Mouse (Mus musculus) liver, adult (tissue): ENCODE data around the gene Zfp961.

ENCODE experiments used
- GATA4 ChIP-seq: IDR thresholded peaks from 2 replicates; pipeline ENCODE4 v1.6.1; 2014; ENCODE audit warnings: mild to moderate bottlenecking, low read length; ENCODE audit not compliant: insufficient replicate concordance

Zfp961 gene

DNA sequence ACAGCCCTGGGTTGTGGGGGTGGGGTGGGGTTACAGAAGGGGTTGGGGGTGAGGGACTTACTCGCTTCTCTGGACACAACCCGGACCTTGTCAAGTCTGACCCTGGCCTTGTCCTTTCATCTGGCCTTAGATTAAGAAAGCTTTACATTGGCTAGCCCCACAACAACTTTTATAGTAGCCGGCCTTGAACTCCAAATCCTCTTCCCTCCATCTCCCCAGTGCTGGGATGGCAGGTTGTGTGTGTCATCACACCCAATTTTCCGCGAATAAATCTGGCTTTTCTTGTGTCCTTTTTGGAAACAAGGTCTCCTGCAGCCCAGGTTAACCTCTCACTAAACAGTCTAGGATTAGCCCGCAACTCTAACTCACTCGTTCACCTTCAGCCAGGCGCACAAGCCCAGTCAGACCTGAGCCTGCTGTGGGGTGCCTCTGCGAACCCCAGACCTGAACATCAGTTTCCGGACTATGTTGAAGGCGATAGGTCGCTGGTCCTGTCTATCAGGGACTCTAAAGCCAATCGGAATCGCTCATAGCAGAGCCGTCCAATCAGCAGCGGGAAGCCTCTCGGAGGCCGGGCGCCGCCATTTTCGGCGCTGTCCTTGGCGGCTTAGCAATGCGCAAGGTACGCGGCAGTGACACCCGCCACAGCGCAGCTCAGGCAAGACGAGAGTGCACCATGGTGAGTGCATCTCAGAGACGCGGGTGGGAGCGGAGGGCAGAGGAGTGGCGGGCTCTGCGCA, at the start of gene Zfp961:
TSS of gene Zfp961 (plus strand) at position 557 of the 740 bp plus-strand sequence.
- no peak for TF ChIP-seq GATA4

DNA sequence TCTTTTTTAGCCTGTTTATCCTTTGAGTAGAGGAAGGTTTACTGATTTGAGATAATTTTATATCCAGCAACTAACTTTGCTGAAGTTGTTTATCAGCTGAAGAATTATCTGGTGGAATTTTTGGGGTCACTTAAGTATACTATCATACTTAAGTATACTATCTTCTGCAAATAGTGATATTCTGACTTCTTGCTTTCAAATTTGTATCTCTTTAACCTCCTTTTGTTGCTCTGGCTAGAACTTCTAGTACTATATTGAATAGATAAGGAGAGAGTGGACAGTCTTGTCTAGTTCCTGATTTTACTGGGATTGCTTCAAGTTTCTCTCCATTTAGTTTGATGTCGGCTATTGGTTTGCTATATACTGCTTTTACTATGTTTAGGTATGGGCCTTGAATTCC, 44.0 kb upstream of the Zfp961 start:
- no peak for TF ChIP-seq GATA4

DNA sequence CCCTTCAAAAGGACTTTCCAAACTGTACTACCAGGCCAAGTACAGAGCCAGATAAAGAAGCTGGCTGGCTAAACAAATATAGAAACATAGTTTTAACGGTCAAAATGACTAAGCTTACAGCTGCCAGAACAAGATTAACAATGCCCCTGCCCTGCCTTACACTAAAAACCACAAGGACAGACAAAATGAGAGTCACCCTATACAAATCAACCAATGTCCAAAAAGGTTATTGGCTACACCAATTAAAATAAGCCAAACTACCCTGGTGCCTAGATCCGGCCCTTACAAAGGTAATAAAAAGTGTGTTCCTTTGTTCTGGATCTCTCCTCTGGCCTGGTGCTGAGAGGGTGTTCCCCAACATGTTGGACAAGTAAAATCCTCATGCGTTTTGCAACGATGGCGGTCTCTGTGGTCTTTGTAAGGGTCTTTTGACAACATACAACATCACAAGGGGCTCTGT, 43.0 kb upstream of the Zfp961 start:
- no peak for TF ChIP-seq GATA4

DNA sequence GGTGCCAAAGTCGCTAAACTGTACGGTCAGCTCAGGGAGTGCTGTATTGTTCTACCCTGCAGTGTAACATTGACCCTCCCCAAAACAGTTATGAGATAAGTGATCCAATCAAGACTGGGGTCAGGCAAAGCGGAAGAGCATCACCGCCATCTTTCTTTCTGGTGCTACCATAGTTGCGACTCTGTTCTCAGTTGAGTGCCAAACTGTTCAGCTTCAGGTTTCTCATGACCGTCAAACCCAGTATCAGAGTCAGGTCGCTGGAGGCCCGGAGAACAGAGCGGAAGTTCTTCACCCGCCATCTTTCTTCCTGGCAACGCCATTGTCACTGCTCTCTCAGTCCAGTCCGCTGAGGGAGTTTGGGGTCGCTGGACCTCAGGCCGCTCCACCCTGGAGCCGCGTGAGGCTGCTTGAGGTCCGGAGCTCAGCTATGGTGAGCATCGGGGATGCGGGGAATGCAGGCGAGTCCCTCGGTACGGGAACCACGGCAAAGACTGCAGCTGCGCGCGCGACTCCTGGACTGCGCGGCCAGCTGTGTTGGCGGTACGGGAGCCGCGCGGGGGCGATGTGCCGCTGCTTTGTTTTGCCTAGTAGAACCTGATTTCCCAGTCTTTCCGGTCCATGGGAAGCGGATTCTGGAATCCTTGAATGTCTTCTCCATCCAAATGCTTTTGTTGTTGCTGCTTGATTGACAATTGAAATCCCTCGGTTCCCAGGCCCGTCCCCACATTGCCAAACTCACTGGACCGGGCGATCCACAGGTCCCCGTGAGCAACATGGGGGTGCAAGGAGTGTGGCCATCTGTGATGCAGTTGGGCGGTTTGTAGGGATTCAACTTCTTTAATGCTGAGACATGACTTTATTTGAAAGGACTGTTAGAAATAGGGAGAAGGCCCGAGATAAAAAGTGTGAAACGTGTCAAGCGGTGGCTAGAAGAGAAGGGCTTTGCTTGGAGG, 42.3 kb upstream of the Zfp961 start, which contains the start of the genes Zfp882 and Zfp617:
TSS of gene Zfp882 (plus strand) at position 300 of the 953 bp plus-strand sequence.
TSS of gene Zfp617 (plus strand) at position 327 of the 953 bp plus-strand sequence.
- peak; percentile 44; the same call in 1 of the 2 replicates for TF ChIP-seq GATA4

DNA sequence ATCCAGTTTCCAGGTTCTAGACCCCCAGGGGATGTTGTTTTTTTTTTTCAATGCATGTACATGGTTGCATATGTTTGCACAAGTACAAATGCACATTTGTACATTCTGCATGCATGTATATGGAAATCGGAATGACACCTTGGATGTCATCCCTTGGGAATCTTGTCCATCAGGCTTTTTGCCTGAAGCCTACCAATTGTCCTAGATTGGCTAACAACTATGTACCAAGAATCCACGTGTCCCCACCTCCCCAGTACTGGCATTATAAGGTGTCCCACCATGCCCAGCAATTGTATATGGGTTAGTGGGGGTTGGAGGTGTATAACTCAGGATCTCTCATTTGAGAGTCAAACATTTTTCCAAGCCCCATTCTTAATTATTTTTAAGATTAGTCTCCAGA, 38.6 kb upstream of the Zfp961 start:
- no peak for TF ChIP-seq GATA4

DNA sequence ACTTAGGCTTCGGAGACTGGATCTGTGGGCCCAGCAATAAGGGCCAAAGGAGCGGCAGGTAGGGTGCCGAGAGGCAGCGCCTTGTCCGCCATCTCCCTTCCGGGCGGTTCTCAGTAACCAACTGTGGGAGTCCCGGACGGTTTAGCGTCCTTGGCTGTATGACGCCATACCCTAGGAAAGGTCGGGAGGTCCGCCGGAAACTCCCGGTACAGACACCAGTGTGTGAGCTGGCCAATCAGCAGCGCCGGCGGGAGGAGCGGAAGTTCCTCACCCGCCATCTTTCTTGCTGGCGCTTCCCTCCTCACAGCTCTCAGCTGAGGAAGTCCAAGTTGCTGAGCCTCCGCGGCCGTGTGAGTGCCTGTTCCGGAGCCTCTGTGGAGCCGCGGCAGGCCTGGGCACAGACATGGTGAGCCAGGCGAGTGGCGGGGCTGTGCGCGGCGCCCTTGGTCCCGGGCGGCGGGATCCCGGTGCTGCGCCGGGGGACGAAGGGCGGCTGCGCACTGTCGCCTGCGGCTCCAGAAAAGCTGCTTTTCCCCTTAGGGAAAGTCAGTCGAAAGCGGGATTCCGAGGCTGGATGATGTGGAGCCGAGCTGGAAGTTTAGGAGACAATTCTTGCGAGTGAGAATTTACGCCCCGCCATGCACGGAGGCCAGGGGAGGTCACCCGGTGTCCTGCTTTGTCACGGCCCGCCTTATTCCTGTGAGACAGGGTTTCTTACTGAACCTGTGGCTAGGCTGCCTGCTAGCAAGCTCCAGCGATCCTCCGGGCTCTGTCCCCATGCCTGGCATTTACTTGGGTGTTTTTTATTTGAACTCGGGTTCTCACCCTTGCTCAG, 28.1 kb upstream of the Zfp961 start:
- no peak for TF ChIP-seq GATA4

DNA sequence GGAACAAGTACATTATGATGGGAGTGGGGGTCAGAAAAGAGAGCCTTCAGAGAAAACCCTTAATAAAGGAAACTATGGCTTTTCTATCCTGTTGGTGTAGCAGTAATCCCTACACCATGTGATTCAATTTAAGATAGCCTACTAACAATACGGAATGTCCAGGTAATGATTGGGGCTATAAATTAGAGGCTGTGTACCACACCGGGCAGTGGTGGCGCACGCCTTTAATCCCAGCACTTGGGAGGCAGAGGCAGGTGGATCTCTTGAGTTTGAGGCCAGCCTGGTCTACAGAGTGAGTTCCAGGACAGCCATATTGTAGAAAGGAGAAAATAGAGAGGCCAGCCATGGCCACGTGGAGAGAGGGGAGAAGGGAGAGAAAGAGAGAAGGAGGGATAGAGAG, 25.0 kb upstream of the Zfp961 start:
- TF ChIP-seq GATA4 = no peak

DNA sequence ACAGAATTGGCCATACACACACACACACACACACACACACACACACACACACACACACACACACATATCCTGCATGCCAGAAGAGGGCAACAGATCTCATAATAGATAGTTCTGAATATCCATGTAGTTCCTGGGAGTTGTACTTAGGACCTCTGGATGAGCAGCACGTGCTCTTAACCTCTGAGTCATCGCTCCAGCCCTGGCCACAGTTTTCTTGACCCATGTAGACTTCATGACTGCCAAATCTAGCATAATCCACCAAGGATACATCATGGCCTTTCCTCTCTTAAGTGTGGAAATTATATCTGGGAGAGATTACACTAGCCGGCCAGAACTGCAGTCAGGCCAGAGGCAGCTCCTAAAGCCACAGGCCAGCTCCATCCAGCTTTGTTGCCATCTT, 24.3 kb upstream of the Zfp961 start:
- no peak for TF ChIP-seq GATA4

DNA sequence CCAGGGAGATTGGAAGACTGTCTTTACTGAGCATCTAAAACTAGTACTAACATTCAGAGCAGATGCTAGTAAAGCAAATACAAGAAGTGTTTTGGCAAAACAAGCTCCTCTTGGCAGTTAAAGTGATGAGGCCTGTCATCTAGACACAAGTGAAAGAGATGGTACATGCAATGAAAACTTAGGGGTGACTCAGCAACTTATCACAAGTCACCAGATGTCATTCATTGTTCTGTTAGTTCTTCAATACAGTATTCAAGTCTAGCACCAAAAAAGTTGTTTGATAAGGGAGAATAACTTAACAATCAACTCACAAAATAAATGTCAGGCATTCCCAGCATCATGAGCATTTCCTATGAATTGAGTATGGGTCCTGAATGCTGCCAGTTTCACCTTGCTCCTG, 23.1 kb upstream of the Zfp961 start:
- no peak for TF ChIP-seq GATA4

DNA sequence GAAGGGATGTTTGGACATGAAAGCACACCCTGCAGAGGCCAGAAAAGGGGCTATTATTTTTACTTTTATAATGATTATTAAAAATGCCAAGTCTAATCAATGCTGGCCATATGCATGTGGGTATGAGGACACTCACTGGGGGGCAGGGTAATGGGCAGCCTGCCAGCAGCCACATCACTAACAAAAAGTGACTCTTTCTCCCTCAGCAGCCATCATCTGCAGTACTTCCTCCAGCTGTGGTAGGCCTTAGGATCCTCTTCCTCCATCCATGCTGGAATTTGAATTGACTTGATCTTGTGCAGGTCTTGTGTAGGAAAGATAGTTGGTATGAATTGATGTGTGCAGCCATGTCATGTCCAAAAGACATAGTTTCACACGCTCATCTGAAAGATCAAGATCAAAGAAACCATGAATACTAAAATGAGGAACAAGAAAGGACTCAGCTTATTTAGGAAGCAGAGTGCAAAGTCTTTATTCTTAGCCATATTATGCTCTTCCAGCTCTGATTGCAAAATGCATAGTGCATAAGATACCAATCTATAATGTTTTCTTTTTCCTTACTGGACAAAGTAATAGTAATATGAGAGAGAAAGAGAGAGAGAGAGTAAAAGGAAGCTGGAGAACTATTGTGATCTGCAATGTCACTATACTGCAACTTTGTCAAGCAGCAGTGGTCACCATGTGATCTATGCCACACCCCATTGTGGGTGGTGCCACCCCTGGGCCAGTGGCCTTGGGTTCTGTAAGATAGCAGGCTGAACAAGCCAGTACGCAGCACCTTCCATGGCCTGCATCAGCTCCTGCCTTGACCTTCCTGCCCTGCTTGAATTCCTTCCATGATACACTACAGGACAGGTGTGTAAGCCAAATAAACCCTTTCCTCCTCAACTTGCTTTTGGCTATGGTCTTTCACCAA, 10.3 kb upstream of the Zfp961 start:
- TF ChIP-seq GATA4 = no peak

DNA sequence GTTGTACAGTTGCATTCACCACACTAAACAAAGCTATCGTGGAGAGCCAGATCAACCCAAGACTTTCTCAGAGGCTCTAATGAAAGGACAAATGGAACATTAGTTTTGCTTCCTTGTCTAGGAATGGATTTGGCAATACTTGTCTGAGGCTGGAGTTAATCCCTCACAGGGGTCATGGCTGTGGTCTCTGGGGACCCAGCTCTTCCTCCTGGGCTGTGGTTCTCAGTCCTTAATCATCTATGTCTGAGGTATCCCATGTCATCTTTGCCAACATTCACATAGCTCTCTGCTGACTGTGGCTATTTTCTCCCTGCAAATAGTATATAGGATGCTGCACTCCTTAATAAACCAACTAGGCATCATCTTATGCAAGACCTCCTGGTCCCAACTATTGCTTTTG, 9.1 kb upstream of the Zfp961 start:
- no peak for TF ChIP-seq GATA4

DNA sequence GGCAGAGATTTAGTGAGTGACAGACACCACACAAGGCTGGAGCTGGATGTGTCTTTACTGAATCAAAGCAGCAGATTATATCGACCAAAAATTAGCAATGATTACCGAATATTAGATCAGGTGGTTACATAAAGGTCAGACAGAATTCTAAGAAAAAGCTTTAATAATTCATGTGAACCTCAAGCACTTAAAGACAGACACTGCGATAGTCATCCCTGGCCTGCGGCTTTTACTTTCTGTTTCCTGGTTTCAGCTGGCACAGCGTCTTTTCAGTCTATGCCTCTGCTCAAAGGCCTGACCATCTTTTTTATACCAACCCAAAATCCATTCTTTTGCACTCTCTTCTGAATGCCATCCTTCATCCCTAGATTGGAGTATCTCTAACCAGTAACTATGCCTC, 2.2 kb upstream of the Zfp961 start:
- TF ChIP-seq GATA4 = no peak

DNA sequence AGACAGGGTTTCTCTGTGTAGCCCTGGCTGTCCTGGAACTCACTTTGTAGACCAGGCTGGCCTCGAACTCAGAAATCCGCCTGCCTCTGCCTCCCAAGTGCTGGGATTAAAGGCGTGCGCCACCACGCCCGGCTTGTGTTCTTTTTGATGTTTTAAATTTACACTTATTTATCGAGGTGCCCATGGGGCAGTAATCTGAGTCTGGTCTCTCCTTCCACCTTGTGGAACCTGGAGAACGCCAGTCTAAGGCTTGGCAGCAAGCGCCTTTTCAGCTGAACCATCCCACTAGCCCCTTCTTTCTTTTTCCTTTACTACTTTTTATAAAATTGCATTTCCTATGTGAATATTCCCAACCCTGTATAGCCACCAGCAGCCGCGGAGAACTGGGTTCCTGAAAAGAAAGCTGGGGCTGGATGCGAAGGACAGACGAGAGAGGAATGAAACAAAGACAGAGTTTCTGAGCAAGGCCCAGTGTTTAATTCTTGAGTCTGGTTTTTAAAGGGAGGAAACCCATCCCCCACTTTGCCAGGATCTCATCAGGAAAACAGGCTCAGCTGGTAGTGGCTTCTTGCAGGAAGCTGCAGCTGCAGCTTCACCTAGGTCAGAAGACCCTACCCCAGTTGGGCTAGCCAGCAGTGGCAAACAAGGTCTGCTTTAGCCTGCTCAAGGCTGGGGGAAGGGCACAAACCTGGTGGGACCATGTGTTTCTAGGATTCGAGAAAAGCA, 761 bp downstream of the Zfp961 start:
- no peak for TF ChIP-seq GATA4
